Mouse (Mus musculus) mouse embryonic stem cell (cell line): ENCODE data around the gene Hoxc5.

Experiments
- in situ Hi-C, 2 experiments: fragments of 300-500 bp; cut with MboI; formaldehyde crosslinking; loops; 1 replicate in 1 of 2; 3 replicates in 1 of 2; pipeline ENCODE4 v1.14.3; 2019 to 2020; ENCODE audit warnings: low sequenced_read_pairs in 2 of 2, low pct_unique_long_range_greater_than_20kb in 1 of 2, mixed read lengths in 1 of 2; ENCODE audit not compliant: unreplicated experiment in 1 of 2

Hoxc5 gene

DNA sequence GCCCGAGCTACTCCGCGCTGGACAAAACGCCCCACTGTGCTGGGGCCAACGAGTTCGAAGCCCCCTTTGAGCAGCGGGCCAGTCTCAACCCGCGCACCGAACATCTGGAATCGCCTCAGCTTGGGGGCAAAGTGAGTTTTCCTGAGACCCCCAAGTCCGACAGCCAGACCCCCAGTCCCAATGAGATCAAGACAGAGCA, at the start of gene Hoxc5:
Gene Hoxc5 (plus strand): TSS at position 132 of the 199 bp plus-strand sequence.
- in situ Hi-C loops, result loop anchor here in 1 of 2 experiments (10.0 kb wide), 1 partner anchor 212 kb away; no protein-coding TSS in a partner anchor

DNA sequence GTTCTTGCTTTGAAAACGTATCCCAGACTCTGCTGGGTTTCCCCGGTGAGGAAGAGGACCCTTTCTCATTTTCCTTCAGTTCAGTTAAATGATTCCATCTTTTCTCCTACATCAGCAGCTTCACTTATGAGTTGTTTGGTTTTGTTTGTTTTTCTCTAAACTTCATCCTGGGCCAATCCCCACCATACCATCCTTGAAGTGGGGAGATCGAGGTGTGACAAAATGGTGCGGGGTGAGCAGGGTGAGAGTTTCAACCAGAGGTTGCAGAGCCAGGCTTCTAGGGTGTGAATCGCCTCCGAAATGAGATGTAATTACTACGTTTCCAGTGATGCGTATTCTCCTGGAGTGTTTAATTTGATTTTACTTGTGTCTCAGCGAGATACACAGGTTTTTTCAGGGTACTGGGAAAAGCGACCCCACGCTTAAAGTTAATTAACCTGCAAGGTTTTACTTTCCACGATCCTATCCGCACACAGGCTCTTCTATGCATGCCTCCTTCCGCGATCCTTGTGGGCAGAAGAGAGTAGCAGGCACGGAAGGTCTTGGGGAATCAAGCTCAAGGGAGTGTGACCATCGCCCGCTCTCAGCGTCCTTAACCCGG, 49.2 kb upstream of the Hoxc5 start:
- in situ Hi-C loops, result no loop called here

DNA sequence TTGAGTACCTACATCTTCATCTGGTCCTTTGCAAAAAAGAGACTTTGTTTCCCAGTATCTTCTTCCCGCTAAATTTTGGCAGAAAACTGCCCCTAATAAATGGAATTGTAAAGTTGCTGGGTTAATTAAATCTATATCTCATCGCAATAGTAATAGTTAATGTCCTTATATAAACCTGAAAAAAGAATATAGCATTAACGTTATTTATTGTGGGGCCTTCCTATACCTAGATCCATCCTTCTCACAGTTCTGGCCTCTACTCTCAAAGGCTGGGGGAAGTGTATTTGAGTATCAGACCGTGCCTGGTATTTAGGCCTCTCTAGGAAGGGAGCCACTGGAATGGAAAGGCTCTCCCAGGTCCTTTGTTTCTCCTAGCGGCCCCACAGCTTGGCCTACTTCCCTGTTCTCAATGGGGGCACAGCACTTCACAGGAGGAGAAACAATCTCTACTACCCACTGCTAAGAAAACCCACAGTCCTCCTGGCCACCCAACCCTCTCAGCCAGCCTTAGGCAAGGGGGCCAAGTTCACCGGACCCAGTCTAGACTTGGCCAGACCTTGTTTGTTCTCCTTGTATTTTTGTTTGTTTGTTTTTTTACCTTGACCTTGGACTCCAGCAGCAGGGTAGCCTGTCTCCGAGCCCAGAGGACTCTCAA, 48.5 kb upstream of the Hoxc5 start:
- in situ Hi-C loops, result no loop called here

DNA sequence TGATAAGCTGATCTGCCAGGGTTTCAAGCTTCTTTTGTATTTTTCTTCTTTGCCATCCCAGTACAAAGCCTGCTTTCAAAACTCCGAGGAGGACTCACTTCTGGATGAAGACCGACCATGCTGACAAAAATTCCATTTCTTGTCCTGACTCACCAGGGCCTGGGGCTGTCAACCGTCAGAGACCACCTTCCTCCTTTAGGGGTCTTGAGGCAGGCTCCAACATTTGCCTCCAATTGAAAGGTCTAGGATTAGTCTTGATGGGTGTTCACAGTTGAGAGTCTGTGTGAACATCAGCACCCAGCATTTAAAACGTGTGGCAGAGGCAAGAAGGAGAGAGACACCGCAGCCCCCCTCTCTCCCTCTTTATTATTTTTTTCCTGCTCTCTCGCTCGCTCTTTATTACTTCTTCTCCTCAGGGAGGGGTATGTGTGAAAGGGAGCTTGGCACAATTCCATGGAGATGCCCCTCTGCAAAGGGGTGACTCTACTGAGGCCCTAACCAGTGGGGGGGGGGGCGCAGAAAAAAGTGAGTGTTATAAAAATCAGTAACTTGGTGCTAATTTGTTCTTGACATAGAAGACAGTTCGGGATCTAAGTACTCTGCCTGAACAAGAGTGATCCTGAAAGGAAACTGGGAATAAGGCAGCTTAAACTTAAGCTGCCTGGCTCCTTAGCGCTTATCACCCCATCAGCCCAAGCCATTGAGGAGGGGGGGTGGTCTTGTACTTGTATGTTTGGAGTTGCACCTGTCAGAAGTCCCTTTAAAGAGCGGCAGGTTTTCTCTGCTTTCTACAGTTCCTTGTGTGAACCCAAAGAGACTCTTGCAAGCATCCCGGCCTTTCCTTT, 47.7 kb upstream of the Hoxc5 start:
- in situ Hi-C loops, result no loop called here

DNA sequence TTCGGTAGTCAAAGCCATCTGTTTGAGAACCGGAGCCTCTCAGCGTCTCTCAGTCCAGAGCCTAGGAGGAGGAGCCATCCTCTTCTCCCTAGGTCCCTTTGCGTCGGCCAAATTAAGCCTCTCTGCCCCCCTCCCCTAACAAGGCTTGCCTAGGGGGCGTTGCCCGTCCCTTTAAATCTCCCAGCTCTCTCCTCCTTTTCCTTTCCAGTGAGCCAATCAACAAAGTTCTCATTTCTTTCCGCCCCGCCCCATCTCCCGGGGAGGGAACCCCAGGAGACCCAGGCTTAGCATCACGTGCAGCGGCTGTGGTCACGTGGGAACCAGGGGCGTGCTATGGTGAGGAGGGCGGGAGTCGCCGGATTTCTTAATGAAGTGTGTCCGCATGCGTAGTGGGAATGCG, 46.6 kb upstream of the Hoxc5 start:
- in situ Hi-C loops, result no loop called here

DNA sequence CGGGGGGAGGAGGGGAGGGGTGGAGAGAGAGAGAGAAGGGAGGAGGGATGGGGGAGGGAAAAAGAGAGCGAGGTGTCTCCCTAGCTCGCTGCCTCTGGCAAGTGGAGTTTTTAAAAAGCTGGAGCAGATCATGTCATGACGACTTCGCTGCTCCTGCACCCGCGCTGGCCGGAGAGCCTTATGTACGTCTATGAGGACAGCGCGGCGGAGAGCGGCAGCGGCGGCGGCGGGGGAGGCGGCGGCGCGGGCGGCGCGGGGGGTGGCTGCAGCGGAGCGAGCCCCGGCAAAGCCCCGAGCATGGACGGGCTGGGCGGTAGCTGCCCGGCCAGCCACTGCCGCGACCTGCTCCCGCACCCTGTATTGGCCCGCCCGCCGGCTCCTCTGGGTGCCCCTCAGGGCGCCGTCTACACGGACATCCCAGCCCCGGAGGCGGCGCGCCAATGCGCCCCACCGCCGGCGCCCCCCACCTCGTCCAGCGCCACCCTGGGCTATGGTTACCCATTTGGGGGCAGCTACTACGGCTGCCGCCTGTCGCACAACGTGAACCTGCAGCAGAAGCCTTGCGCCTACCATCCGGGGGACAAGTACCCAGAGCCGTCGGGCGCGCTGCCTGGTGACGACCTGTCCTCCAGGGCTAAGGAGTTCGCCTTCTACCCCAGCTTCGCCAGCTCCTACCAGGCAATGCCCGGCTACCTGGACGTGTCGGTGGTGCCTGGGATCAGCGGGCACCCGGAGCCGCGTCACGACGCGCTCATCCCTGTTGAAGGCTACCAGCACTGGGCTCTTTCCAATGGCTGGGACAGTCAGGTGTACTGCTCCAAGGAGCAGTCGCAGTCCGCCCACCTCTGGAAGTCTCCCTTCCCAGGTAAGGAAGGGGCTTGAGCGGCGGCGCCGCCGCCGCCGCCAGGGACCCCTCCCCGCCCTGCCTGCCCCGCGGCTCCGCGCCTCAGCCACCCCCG, 45.9 kb upstream of the Hoxc5 start, which contains the start of gene Hoxc13:
Gene Hoxc13 (plus strand): TSS at position 51 of the 959 bp plus-strand sequence.
- in situ Hi-C loops, result no loop called here

DNA sequence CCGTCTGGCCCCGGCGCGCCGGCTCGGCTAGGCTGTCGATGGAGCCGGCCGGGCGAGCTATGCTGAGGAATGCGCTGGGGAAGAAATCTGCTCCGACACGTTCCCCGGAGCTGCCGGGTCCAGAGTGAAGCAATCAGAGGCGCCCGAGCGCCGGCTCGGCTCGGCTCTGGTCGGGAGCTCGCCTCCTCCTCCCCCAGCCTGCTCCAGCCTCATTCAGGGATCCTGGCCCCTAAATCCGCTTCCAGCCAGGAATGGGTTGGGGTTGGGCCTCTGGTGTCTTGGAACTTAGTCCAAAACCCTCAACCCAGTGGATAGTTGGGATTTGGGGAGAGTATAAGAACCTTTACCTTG, 45.3 kb upstream of the Hoxc5 start:
- in situ Hi-C loops, result no loop called here

DNA sequence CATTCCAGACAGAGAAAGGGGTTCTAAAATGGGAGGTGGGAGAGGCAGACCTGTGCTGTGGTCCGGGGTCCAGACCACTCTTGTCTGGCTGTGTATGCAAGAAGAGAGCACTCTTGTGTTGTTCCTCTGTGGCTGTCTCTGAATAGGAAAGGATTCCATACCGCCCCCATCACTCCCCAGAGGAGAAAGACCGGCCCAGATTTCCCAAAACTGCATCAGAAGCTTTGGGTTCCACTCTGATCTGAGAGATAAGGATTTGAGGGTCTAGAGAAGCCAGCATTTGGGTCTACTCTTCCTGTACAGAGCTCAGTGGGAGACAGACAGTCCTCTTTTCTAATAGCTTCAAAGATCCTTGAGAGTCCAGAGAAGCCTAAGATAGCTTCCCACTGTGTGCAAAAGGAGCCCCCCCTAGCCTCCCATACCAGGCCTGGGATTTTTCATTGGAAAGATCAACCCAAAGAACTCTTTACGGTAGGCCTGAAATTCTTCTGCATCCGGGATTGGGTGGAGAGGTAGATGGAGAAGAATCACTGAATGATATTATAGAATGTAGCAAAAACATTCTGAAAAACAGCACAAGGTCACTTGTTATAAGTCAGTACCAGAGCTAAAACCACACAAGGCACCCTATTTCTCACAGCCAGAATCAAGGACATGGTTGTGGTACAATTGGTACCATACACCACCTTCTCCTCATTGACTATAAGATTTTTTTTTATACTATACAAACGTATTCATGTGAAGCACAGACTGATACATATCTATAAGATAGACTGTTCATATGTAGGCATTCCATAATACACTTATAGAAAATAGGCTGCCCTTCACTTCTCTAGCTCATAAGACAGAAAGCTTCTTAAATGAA, 44.4 kb upstream of the Hoxc5 start:
- in situ Hi-C loops, result no loop called here

DNA sequence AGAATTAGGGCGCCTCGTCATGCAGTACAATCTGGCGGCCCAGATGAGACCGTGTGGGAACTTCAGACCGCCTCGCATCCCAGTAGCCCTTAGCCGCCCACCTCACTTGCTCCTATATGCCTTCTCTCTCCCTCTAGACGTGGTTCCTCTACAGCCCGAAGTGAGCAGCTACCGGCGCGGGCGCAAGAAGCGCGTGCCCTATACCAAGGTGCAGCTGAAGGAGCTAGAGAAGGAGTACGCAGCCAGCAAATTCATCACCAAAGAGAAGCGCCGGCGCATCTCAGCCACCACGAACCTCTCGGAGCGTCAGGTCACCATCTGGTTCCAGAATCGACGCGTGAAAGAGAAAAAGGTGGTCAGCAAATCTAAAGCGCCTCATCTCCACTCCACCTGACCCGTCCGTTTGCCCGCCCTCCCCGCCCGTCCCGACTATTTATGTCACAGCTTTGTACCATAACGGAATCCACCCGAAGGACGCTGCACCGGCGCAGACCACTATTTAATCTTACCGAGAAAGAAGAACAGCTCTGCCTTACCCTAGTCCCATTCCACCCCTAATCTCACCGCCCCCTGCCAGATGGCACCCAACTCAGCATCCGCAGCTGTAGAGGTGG, 40.1 kb upstream of the Hoxc5 start:
- in situ Hi-C loops, result loop anchor here in 1 of 2 experiments (25.0 kb wide), 1 partner anchor 165 kb away; no protein-coding TSS in a partner anchor

DNA sequence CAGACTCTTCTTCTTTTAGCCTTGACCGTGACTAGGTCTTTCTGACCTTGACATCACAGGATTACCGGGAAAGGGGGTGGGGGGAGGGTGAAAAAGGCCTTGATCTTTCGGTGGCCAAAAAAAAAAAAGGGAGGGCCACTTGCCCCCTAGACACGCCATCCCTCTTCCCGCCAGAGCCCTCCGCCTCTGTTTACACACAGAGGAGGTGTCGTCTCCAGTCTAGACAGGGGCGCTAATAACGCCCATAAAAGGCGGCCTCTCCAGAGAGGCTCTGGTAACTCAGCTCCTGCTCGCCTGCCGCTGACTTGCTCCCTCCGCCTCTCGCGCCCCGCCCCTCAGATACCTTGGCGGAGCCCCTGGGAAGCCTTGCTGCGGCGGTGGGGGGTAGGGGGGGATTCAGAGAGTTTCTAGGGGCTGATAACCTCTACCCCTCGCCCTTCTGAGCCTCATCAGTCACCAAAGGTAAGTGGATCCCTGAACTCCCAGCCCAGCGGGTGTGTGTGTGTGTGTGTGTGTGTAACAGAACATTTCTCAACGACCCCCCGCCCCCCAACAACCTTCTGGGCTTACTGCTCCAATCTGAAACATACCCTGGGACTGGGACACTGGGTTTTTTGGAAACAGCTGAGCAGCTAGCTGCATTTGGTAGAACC, 35.4 kb upstream of the Hoxc5 start:
- in situ Hi-C loops, result loop anchor here in 1 of 2 experiments (25.0 kb wide), 1 partner anchor 170 kb away; no protein-coding TSS in a partner anchor

DNA sequence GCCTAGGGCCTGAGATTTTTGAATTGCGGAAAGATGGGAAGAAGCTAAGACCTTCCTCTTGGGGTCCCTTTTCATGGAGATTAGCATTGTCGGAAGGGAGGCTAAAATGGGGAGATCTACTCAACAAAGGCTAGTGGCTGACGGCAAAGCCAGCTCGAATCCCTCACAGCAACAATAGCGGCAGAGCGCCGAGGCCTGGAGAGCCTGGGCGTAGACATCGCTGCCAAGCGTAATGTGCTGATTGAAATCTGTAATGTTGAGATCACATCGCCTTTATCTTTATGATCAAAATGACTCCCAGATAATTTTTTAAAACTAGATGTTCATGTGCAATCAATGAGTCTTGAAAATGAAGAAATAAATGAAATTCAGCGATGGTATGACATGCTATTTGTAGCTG, 32.8 kb upstream of the Hoxc5 start:
- in situ Hi-C loops, result loop anchor here in 1 of 2 experiments (25.0 kb wide), 1 partner anchor 172 kb away; no protein-coding TSS in a partner anchor

DNA sequence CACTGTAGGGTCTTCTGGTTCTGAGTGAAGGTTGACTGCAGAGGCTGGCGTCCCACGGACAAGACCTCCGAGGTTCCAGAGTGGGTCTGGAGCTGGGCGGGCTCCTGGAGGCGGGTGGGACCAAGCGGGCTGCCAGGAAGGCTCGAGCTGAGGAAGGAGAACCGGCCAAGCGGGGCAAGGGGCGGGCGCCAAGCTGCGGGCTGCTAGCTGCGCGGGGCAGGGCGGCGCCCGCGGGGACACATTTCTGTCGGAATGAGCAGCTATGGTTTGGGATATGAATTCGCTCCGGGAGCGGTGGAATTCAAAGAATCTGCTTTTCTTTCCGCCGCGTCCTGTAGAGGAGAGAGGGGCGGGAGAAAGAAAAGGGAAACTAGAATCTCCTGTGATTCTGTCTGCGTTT, 32.3 kb upstream of the Hoxc5 start:
- in situ Hi-C loops, result loop anchor here in 1 of 2 experiments (25.0 kb wide), 1 partner anchor 173 kb away; no protein-coding TSS in a partner anchor

DNA sequence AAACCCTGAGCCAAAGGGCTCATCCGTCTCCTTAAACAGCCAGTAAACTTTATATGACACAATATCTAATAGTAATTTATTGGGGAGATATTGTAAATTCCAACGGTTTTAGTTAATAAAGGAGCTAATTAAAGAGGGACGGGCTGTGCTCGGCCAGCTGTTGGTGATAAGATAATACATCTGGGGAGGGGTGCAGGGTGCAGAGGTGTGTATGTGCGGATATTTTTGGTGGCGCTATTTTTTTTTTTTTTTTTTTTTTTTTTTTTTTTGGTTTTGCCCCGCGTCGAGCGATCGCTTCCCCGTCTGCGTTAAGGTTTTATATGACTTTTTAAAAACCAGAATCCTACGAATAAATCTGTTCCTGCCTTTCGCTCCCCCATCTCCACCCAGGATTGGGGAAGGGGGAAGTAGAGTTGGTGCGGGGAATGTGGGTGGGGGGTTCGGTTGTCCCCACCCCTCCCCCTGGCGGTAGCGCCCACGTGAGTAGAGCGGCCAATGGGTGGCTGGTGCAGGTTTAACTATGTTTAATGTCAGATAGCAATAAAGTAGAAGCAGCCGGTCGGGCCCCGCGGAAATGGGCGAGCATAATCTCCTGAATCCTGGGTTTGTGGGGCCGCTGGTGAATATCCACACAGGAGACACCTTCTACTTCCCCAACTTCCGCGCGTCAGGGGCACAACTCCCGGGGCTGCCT, 30.8 kb upstream of the Hoxc5 start, which contains the start of gene Hoxc12:
Gene Hoxc12 (plus strand): TSS at position 479 of the 694 bp plus-strand sequence.
- in situ Hi-C loops, result loop anchor here in 1 of 2 experiments (25.0 kb wide), 1 partner anchor 174 kb away; no protein-coding TSS in a partner anchor

DNA sequence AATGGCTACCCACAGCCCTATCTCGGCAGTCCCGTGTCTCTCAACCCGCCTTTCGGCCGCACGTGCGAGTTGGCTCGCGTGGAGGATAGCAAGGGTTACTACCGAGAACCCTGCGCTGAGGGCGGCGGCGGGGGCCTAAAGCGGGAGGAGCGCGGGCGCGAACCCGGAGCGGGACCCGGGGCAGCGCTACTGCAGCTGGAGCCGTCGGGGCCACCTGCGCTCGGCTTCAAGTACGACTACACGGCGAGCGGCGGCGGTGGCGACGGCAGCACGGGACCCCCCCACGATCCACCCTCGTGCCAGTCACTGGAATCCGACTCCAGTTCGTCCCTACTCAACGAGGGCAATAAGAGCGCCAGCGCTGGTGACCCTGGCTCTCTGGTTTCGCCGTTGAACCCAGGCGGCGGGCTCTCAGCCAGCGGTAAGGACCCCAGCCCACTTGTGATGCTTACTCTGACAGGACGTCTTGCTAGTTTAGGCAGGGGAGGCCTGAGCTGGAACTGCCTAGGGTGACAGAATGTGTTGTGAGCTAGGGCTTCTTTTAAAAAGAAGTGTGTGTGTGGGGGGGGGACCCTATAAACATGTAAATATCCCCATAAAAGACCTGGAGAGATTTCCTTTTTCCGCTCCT, 30.1 kb upstream of the Hoxc5 start:
- in situ Hi-C loops, result loop anchor here in 1 of 2 experiments (25.0 kb wide), 1 partner anchor 175 kb away; no protein-coding TSS in a partner anchor
